Mouse (Mus musculus): ENCODE measurements around the gene Stra6. TPM values are rescaled to one million over a fixed set of nuclear protein-coding genes. Genes with fewer than 3 reads are reported as not detected.

Stra6 gene
- polyA plus RNA-seq, 1 experiment from 2014 or later, result 46.6 TPM

DNA sequence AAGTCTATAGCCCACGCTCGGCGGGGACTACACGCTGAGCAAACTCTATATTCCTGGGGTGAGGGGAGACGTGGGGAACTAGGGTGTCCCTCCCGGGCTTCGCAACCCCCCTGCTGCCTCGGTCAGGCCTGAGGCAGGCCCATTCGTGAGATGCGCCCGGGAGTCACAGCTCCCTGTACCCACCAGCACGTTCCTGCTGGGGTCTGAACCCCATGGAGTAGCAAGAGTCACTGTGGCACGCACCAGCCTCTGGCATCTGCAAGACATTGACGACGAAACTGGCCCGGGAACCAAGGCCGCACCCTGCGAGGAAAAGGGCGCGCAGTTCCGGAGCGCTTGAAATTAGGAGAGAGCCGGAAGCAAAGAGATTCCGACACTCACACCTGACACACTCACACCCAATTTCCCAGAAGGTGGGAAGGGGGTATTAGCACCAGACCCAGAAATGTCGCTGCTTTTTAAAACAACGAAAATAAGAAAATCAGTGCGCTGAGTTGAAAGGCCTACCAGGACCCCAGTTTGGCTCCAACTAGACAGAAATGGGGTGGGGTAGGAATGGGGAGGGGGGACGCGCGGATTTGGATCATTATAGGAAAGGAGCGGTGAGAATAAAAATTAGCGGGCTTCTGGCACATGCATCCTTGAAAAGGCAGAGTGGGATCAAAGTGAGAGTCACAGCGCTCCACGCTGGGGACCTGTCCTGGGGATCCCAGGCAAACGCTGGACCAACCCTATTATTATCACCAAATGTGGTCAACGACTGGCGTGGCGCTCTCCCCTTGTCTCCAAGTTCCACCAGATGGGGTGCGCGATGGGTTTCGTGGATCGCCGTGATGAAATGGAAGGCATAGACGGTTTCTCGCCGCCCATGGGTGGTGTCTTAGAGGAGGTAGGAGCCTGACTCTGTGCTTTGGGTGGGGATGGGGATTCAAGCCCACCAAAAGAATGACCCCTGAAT lies 133.3 kb downstream of the Stra6 start:
- 1% methylated on average over 46 of the region's 46 CpGs for WGBS
- Histone ChIP-seq H3K4me2 (replicated peaks) (peak overlapping the region; percentile 57), H3K27ac (no peak overlapping the region), H3K4me1 (peaks cover 36% of the 10 kb centered on the region), H3K4me3 (peak overlapping the region; percentile 32), H3K36me3 (no peaks in the 10 kb centered on the region), H3K9ac (peak overlapping the region; percentile 53), H3K9me3 (no peaks in the 10 kb centered on the region), H3K27me3 (replicated peaks) (peaks cover 79% of the 10 kb centered on the region)
- no peak for ATAC-seq (ENCODE audit: low FRiP score, low read depth)

DNA sequence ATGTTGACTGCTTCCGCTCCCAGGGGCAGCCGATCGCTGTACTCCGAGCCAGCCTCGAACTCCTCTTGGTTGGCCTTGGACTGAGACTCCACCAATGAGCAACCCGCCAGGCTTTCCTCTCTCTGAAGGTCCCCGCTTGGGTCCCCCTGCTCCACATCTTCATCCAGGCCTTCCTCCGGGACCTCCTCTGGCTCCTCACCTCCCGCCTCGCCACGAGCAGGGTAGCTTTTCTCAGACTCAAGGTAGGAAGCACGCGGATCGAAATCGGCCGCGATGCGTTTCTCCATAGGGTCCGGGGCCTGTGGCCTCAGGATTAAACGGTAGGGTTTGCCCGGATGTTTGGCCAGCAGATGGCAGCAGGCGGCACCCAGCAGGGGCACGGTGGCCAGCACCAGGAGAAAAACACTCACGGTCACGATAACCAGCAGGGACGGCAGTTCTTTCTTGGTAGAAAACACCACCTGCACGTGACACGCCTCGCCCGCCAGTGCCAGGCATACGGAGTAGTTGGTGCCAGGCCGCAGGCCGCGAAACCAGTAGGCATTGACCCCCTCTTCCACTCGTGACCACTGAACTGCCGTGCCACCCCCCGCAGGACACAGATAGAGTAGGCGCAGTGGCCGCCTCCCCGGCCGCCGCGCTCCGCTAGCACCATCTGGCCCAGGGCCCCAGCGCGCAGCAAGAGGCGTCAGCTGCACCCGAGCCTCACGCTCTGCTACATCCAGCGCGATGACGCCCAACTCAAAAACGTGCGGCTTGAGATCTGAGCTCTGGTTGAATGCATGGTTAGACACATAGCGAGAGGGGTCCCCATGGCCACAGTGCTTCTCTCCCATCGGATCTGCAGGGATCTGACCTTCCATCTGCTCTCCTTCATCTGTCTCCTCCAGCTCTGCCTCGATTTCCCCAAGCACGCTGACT lies 134.5 kb downstream of the Stra6 start:
- under 1% methylated on average over 58 of the region's 58 CpGs for WGBS
- H3K36me3 ChIP-seq, result no peaks in the 10 kb centered on the region
- no peak overlapping the region for H3K27ac ChIP-seq
- H3K4me1 ChIP-seq, result peaks cover 47% of the 10 kb centered on the region
- ATAC-seq (ENCODE audit: low FRiP score, low read depth), result peak; percentile 11; the same call in 1 of the 2 replicates
- peak overlapping the region; percentile 57 for H3K4me2 ChIP-seq (replicated peaks)
- peaks cover 91% of the 10 kb centered on the region for H3K27me3 ChIP-seq (replicated peaks)
- peak overlapping the region; percentile 53 for H3K9ac ChIP-seq
- H3K4me3 ChIP-seq, result peak overlapping the region; percentile 32
- H3K9me3 ChIP-seq, result no peaks in the 10 kb centered on the region

DNA sequence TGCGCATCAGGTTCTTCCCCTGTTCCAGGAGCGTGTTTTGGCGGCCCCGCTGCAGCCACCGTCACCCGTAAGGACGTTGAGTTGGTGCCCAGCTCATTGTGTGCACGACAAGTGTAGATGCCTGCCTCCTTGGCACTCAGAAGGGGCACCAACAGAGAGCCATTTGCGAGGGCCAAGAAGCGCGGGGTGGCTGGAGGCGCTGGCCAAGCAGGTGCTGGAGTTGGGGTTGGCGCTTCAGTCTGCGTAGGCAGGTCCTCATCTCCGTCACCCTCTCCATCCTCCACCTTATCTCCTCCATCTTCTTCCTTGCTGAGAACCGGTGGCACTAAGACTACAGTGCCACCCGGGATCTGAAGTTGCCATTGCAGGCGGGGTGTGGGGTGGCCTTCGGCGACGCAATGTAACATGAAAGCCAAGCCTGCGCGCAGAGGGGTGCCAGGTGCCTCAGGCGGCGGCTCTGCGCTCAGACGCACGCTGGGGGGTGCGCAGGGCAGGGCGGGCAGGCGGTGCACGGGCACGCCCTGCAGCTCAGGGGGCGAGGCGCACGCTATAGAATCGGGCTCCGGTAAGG lies 135.3 kb downstream of the Stra6 start:
- WGBS, result 2% methylated on average over 38 of the region's 38 CpGs
- Histone ChIP-seq H3K4me3 (peak overlapping the region; percentile 32), H3K4me1 (peaks cover 47% of the 10 kb centered on the region), H3K27me3 (replicated peaks) (peaks cover 99% of the 10 kb centered on the region), H3K27ac (0 out of 2 replicates have a peak overlapping the region, but pooled peaks have one; percentile 33), H3K4me2 (replicated peaks) (peak overlapping the region; percentile 57), H3K36me3 (no peaks in the 10 kb centered on the region), H3K9ac (peak overlapping the region; percentile 53), H3K9me3 (no peaks in the 10 kb centered on the region)
- no peak for ATAC-seq (ENCODE audit: low FRiP score, low read depth)

DNA sequence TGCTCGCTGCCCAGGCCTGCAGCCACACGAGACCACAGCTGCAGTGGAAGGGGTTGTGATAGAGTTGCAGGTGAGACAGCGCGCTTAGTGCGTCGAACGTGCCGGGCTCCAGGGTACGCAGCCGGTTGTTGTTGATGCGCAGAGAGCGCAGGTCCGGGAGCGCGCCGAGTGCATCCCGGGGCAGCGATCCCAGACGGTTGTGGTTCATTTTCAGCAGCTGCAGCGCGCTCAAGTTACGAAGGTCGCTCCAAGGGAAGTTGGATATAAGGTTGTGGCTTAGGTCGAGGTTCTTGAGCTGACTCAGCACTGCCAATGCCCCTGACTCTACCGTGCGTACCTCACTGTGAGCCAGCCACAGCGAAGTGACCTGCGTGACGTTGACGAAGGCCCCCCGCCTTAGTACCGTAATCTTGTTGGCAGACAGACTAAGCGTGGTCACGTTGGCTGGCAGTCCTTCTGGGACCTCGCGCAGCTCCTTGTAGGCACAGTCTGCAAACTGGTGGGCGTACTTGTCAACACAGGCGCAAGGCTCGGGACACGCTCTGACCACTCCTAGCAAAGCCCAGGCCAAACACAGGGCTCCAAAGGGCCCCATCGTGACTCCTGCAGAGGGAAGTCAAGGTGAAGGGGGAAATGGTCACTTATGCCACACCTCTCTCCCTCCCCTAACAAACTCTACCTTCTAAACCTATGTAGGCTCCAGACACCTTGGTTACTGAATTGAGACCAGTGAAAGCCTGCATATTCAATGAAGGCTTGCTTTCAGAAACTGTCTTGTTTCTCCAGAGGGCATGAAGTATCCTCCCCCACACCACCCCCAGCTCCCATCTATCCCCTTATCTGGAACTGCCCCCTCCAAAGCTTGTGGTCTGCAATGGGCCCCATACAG lies 136.0 kb downstream of the Stra6 start:
- no peak for ATAC-seq (ENCODE audit: low FRiP score, low read depth)
- Histone ChIP-seq H3K9me3 (no peaks in the 10 kb centered on the region), H3K36me3 (no peaks in the 10 kb centered on the region), H3K27ac (no peak overlapping the region), H3K27me3 (replicated peaks) (peaks cover 94% of the 10 kb centered on the region), H3K9ac (peak overlapping the region; percentile 53), H3K4me2 (replicated peaks) (peak overlapping the region; percentile 57), H3K4me3 (peak overlapping the region; percentile 32), H3K4me1 (peaks cover 47% of the 10 kb centered on the region)
- 1% methylated on average over 41 of the region's 41 CpGs for WGBS

DNA sequence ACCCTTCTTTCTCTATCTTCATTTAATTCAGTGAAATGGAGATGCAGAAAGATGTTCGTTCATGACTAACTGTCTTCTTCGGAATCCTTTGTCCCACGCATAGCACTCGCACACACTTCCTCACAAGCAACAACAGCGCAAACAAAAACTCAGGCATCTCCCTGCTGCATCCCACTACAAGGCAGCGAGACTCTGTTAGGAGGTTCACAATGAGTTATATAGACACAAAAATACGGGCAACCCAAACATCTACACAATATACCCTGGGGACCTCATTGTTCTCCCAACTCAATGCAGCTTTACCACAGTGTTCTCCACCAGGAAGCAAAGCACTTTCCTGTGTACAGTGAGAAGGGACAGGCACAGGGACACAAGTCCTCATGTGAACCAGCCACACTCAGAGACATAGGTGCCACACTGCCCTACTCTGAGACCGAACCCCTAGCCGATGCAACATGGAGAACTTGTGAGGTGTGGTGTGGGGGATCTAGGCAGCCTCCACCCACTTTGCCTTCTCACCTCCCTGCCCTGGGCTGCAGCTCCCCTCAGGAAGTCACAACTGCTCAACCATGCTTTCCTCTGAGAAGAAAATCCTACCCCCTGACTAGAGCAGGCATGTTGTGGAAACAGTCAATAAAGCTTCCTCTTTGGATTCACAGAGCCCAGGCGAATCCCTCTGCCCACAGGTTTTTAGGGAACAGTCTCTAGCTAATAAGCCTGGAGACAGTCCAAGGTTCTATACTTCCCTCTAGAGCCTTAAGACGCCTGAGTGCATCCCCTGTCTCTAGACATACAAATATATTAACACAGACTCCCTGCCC lies 136.9 kb downstream of the Stra6 start:
- peaks cover 47% of the 10 kb centered on the region for H3K4me1 ChIP-seq
- H3K9ac ChIP-seq, result peak overlapping the region; percentile 23
- WGBS, result 8% methylated on average over 11 of the region's 11 CpGs

DNA sequence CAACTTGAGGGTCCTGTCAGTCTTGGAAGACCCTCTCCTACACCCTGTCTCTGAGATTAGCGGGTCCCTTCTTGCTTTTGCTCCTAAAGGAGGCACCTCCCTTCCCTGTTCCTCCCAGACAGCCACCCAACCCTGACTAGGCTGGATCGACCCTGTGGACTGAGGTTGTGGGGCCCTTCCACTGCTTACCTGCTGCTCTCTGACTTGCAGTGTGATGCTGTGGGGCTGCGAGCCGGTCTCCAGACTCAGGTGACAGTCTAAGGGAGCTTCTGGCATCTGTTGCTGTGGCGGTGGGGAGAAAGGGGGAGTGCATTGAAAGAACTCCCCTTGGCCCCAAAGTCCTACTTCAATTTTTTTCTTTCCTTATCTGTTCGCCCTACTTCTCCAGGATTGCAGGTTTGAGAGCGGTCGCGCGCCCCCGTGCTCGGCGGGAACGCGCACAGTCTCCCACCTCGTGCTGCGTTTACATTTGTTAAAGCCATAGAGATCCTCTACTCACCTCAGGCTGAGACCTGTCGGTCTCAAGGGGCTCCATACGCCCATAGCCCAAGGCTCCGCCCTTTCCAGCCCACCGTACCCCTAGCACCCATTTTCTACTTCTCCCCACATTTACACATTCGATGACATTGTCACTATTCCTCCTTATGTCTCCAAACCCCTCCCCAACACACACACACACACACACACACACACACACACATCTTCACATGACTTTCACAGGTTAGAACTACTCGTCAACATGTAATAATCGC lies 137.7 kb downstream of the Stra6 start:
- peak overlapping the region; percentile 45 for H3K9ac ChIP-seq
- H3K4me1 ChIP-seq, result peaks cover 45% of the 10 kb centered on the region
- H3K36me3 ChIP-seq, result no peaks in the 10 kb centered on the region
- no peak for ATAC-seq (ENCODE audit: low FRiP score, low read depth)
- peak overlapping the region; percentile 57 for H3K4me2 ChIP-seq (replicated peaks)
- WGBS, result under 1% methylated on average over 24 of the region's 24 CpGs
- H3K4me3 ChIP-seq, result peak overlapping the region; percentile 24
- no peak overlapping the region for H3K27ac ChIP-seq
- H3K9me3 ChIP-seq, result no peaks in the 10 kb centered on the region
- H3K27me3 ChIP-seq (replicated peaks), result peaks cover 77% of the 10 kb centered on the region

More for the DNA sequence above, 136.9 kb downstream of the Stra6 start:
- no peak for ATAC-seq (ENCODE audit: low FRiP score, low read depth)
- H3K9me3 ChIP-seq, result no peaks in the 10 kb centered on the region
- peak overlapping the region; percentile 24 for H3K4me3 ChIP-seq
- H3K27ac ChIP-seq, result no peak overlapping the region
- peak overlapping the region; percentile 57 for H3K4me2 ChIP-seq (replicated peaks)
- no peaks in the 10 kb centered on the region for H3K36me3 ChIP-seq
- peaks cover 85% of the 10 kb centered on the region for H3K27me3 ChIP-seq (replicated peaks)

DNA sequence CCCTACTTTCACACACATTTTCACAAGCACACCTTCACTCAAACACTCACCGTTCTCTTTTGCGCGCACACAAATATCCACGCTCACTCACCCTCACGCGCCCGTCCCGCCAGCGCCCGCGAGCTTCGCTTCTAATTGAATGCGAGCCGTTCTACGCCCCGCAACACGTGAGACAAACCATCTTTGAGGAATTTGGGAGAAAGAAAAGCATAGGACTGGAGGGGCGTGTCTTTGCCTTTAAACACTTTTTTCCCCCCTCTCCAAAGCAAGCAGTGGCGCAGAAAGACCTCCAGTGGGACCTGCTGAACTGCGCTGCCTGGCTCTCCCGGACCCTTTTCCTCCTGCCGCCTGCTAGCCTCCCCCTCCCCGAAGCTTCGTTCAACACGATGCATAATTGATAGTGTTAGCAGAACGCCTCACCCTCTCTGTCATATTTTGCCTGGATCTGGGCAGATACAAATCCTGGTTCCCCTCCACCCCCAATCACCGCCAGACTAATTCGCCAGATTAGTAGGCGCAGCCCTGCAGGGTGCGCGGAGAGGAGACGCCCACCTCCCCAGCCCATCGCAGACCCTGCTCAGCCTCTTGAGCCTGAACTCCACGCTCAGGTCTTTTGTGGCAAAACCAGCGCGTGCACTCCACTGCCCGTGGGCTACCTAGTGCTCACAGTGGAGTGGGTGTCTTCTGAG lies 138.4 kb downstream of the Stra6 start:
- H3K4me3 ChIP-seq, result peak overlapping the region; percentile 24; the same call in 1 of the 2 replicates
- H3K4me1 ChIP-seq, result peaks cover 39% of the 10 kb centered on the region
- peak overlapping the region; percentile 16; the same call in 1 of the 2 replicates for H3K27ac ChIP-seq
- peak overlapping the region; percentile 57 for H3K4me2 ChIP-seq (replicated peaks)
- peak overlapping the region; percentile 40; the same call in 1 of the 2 replicates for H3K9ac ChIP-seq
- no peak for ATAC-seq (ENCODE audit: low FRiP score, low read depth)
- peaks cover 70% of the 10 kb centered on the region for H3K27me3 ChIP-seq (replicated peaks)
- no peaks in the 10 kb centered on the region for H3K36me3 ChIP-seq
- no peaks in the 10 kb centered on the region for H3K9me3 ChIP-seq
- under 1% methylated on average over 37 of the region's 37 CpGs for WGBS

DNA sequence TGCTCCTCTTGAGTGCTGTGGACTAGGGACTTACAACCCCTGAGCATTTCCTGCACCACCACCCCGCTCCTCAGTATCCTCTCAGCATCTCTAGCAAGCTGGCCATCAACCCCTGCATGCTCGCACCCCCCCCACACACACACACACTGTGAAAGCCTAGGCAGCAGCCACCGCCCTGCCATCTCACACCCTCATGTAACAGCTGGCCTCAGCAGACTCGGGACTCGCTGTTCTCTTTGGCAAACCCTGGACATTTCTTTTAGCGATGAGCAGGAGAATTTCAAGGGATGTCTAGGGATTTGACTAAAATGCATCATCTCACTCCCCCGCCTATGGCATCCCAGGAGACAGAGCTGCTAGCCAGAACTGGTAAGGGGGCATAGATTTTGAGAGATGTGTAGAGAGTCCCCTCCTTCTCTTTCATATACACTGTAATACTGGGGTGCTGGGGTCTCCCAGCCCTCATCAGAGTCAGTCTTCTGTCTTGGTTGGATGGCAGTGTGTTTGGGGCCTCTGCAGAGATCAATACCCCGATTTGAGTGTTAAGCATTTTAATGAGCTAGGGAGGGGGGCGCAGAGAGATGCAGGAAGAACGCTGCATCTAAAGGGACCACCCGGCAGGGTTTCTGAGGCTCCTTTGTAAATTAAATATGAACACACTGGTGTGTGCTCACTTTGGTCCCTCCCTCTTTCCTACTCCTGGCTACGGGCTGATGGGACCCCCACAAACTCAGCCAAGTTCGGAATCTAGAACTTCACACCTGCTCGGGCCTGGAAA lies 139.3 kb downstream of the Stra6 start:
- WGBS, result 3% methylated on average over 14 of the region's 14 CpGs
- H3K4me3 ChIP-seq, result peak overlapping the region; percentile 24; the same call in 1 of the 2 replicates
- no peaks in the 10 kb centered on the region for H3K36me3 ChIP-seq
- peak overlapping the region; percentile 16; the same call in 1 of the 2 replicates for H3K27ac ChIP-seq
- H3K4me1 ChIP-seq, result peaks cover 32% of the 10 kb centered on the region
- H3K27me3 ChIP-seq (replicated peaks), result peaks cover 61% of the 10 kb centered on the region
- H3K9ac ChIP-seq, result peak overlapping the region; percentile 40; the same call in 1 of the 2 replicates
- H3K4me2 ChIP-seq (replicated peaks), result peak overlapping the region; percentile 57
- H3K9me3 ChIP-seq, result no peaks in the 10 kb centered on the region
- no peak for ATAC-seq (ENCODE audit: low FRiP score, low read depth)
